Mouse (Mus musculus) stomach, embryonic 14.5 days (tissue): ENCODE data around the gene Arfgef3. TPM values are rescaled to one million over a fixed set of nuclear protein-coding genes. Genes with fewer than 3 reads are reported as not detected.

ENCODE experiments used
- ATAC-seq: fragments of 200-750 bp; cut with Nextera tagmentation; 2 replicates; pipeline ENCODE4 v1.8.0; 2017; ENCODE audit warnings: low read depth, moderate TSS enrichment; ENCODE audit not compliant: insufficient number of reproducible peaks, insufficient read depth, low FRiP score
- H3K27ac ChIP-seq: fragments of 300-500 bp; sonication (generic); 2 replicates; pipeline ENCODE4 v1.5.1; 2014; ENCODE audit warnings: mild to moderate bottlenecking, low read length, moderate library complexity, mixed read lengths
- H3K27me3 ChIP-seq: fragments of 300-500 bp; sonication (generic); 2 replicates; pipeline ENCODE4 v1.6.1; 2014; ENCODE audit warnings: low read length, control low read depth, mixed read lengths; ENCODE audit not compliant: control insufficient read depth, insufficient read depth
- H3K36me3 ChIP-seq: fragments of 300-500 bp; sonication (generic); 2 replicates; pipeline ENCODE4 v1.6.1; 2014; ENCODE audit warnings: mild to moderate bottlenecking, control low read depth, low read length, moderate library complexity, mixed read lengths; ENCODE audit not compliant: control insufficient read depth, insufficient read depth
- H3K4me1 ChIP-seq: fragments of 300-500 bp; sonication (generic); 2 replicates; pipeline ENCODE4 v1.6.1; 2014; ENCODE audit warnings: low read length, control low read depth, mixed read lengths; ENCODE audit not compliant: control insufficient read depth, insufficient read depth
- H3K4me2 ChIP-seq: fragments of 300-500 bp; sonication (generic); replicated peaks from 2 replicates; pipeline ENCODE4 v1.6.1; 2014; ENCODE audit warnings: low read depth, low read length, control low read depth
- H3K4me3 ChIP-seq: fragments of 300-500 bp; sonication (generic); 2 replicates; pipeline ENCODE4 v1.5.1; 2014; ENCODE audit warnings: low read depth, low read length, control low read depth
- H3K9ac ChIP-seq: fragments of 300-500 bp; sonication (generic); replicated peaks from 2 replicates; pipeline ENCODE4 v1.6.1; 2014; ENCODE audit warnings: low read depth, mild to moderate bottlenecking, control low read depth, low read length, moderate library complexity, mixed read lengths
- H3K9me3 ChIP-seq: fragments of 300-500 bp; sonication (generic); 2 replicates; pipeline ENCODE4 v1.6.1; 2016; ENCODE audit warnings: low read depth, low read length, control low read depth; ENCODE audit not compliant: control insufficient read depth
- WGBS: fragments of 180-500 bp; shearing (Covaris S2); extraction: QIAGEN DNeasy Blood & Tissue Kit; methylation state at CpG from one replicate; pipeline ENCODE4 v1.1.7; 2014; 5-methylcytosine and 5-hydroxymethylcytosine counted together
- polyA plus RNA-seq: library from polyadenylated mRNA; unstranded; fragments of >200 nt; fragmentation: Nextera tagmentation; extraction: Ambion mirVana; gene quantifications from 2 replicates; pipeline ENCODE4 v1.2.1, GENCODE M21; 2014

The Arfgef3 gene
- polyA plus RNA-seq, 1 experiment from 2014 or later: 3.2 TPM

- no peaks in the 10 kb centered on the region for H3K4me1 ChIP-seq
These were observed 79.0 kb downstream of the Arfgef3 start for GRCm38 (mm10) chr10:18664794-18665193.

GRCm38 (mm10) chr10:18664016-18664415, 79.7 kb downstream of the Arfgef3 start:
- H3K27ac ChIP-seq: no peak overlapping the region
- no peak overlapping the region for H3K4me2 ChIP-seq
- H3K9me3 ChIP-seq: no peaks in the 10 kb centered on the region; the same call in 1 of the 2 replicates
- H3K36me3 ChIP-seq: no peaks in the 10 kb centered on the region
- H3K9ac ChIP-seq: no peak overlapping the region
- H3K4me1 ChIP-seq: no peaks in the 10 kb centered on the region
- H3K4me3 ChIP-seq: no peak overlapping the region
- 86% methylated on average over 2 of the region's 2 CpGs for WGBS
- no peak for ATAC-seq
- H3K27me3 ChIP-seq: no peaks in the 10 kb centered on the region

More at GRCm38 (mm10) chr10:18664794-18665193, 79.0 kb downstream of the Arfgef3 start:
- WGBS: 89% methylated on average over 11 of the region's 11 CpGs
- ATAC-seq: no peak
- no peaks in the 10 kb centered on the region; the same call in 1 of the 2 replicates for H3K9me3 ChIP-seq
- no peak overlapping the region for H3K9ac ChIP-seq
- H3K27me3 ChIP-seq: no peaks in the 10 kb centered on the region
- H3K4me2 ChIP-seq: no peak overlapping the region
- no peak overlapping the region for H3K27ac ChIP-seq
- H3K4me3 ChIP-seq: no peak overlapping the region
- H3K36me3 ChIP-seq: no peaks in the 10 kb centered on the region

GRCm38 (mm10) chr10:18661606-18662220, 82.0 kb downstream of the Arfgef3 start:
- Histone ChIP-seq H3K4me1 (no peaks in the 10 kb centered on the region), H3K36me3 (no peaks in the 10 kb centered on the region), H3K9ac (no peak overlapping the region), H3K4me2 (no peak overlapping the region), H3K4me3 (no peak overlapping the region), H3K27me3 (no peaks in the 10 kb centered on the region), H3K9me3 (no peaks in the 10 kb centered on the region; the same call in 1 of the 2 replicates), H3K27ac (no peak overlapping the region)
- WGBS: 85% methylated on average over 1 of the region's 1 CpGs
- no peak for ATAC-seq

GRCm38 (mm10) chr10:18660998-18661397, 82.8 kb downstream of the Arfgef3 start:
- no peak overlapping the region for H3K4me2 ChIP-seq
- no peaks in the 10 kb centered on the region for H3K27me3 ChIP-seq
- H3K9ac ChIP-seq: no peak overlapping the region
- H3K4me3 ChIP-seq: no peak overlapping the region
- no peaks in the 10 kb centered on the region; the same call in 1 of the 2 replicates for H3K9me3 ChIP-seq
- no peak overlapping the region for H3K27ac ChIP-seq
- no peaks in the 10 kb centered on the region for H3K36me3 ChIP-seq
- 87% methylated on average over 2 of the region's 2 CpGs for WGBS
- no peaks in the 10 kb centered on the region for H3K4me1 ChIP-seq
- ATAC-seq: no peak

- 94% methylated on average over 1 of the region's 1 CpGs for WGBS
- H3K4me1 ChIP-seq: no peaks in the 10 kb centered on the region
- no peak overlapping the region for H3K27ac ChIP-seq
- ATAC-seq: no peak
- H3K27me3 ChIP-seq: no peaks in the 10 kb centered on the region
- H3K36me3 ChIP-seq: no peaks in the 10 kb centered on the region
- no peak overlapping the region for H3K9ac ChIP-seq
- no peak overlapping the region for H3K4me2 ChIP-seq
- H3K9me3 ChIP-seq: no peaks in the 10 kb centered on the region; the same call in 1 of the 2 replicates
- H3K4me3 ChIP-seq: no peak overlapping the region
These were observed 86.2 kb downstream of the Arfgef3 start for GRCm38 (mm10) chr10:18657588-18657987.

- no peak for ATAC-seq
These were observed 96.7 kb downstream of the Arfgef3 start for GRCm38 (mm10) chr10:18647069-18647468.

GRCm38 (mm10) chr10:18646035-18646434, 97.7 kb downstream of the Arfgef3 start:
- Histone ChIP-seq H3K27me3 (no peaks in the 10 kb centered on the region), H3K9me3 (no peaks in the 10 kb centered on the region), H3K9ac (no peak overlapping the region), H3K4me3 (no peak overlapping the region), H3K27ac (no peak overlapping the region), H3K4me2 (no peak overlapping the region), H3K36me3 (no peaks in the 10 kb centered on the region), H3K4me1 (no peaks in the 10 kb centered on the region)
- WGBS: 63% methylated on average over 10 of the region's 10 CpGs
- ATAC-seq: no peak

More at GRCm38 (mm10) chr10:18647069-18647468, 96.7 kb downstream of the Arfgef3 start:
- Histone ChIP-seq H3K9me3 (no peaks in the 10 kb centered on the region), H3K4me3 (no peak overlapping the region), H3K27ac (no peak overlapping the region), H3K27me3 (no peaks in the 10 kb centered on the region), H3K4me2 (no peak overlapping the region), H3K4me1 (no peaks in the 10 kb centered on the region), H3K9ac (no peak overlapping the region), H3K36me3 (no peaks in the 10 kb centered on the region)
- WGBS: 68% methylated on average over 1 of the region's 1 CpGs

GRCm38 (mm10) chr10:18644346-18644745, 99.4 kb downstream of the Arfgef3 start:
- Histone ChIP-seq H3K4me2 (no peak overlapping the region), H3K9me3 (no peaks in the 10 kb centered on the region), H3K27ac (no peak overlapping the region), H3K9ac (no peak overlapping the region), H3K4me3 (no peak overlapping the region), H3K27me3 (no peaks in the 10 kb centered on the region), H3K4me1 (no peaks in the 10 kb centered on the region), H3K36me3 (no peaks in the 10 kb centered on the region)
- no peak for ATAC-seq
- 100% methylated on average over 1 of the region's 1 CpGs for WGBS

GRCm38 (mm10) chr10:18643506-18643905, 100.2 kb downstream of the Arfgef3 start:
- no peak for ATAC-seq
- 87% methylated on average over 3 of the region's 3 CpGs for WGBS

More at GRCm38 (mm10) chr10:18643506-18643905, 100.2 kb downstream of the Arfgef3 start:
- H3K4me2 ChIP-seq: no peak overlapping the region
- no peaks in the 10 kb centered on the region for H3K27me3 ChIP-seq
- no peaks in the 10 kb centered on the region for H3K9me3 ChIP-seq
- no peak overlapping the region for H3K9ac ChIP-seq
- H3K36me3 ChIP-seq: no peaks in the 10 kb centered on the region
- H3K4me3 ChIP-seq: no peak overlapping the region
- H3K4me1 ChIP-seq: no peaks in the 10 kb centered on the region
- no peak overlapping the region for H3K27ac ChIP-seq
